Mouse (Mus musculus) cerebellum, adult 9-11 months (tissue): ENCODE measurements around the gene Cep85l.

Source experiments
- DNase-seq: peaks from one replicate; pipeline ENCODE4 v3.0.0; 2022

Gene Cep85l

DNA sequence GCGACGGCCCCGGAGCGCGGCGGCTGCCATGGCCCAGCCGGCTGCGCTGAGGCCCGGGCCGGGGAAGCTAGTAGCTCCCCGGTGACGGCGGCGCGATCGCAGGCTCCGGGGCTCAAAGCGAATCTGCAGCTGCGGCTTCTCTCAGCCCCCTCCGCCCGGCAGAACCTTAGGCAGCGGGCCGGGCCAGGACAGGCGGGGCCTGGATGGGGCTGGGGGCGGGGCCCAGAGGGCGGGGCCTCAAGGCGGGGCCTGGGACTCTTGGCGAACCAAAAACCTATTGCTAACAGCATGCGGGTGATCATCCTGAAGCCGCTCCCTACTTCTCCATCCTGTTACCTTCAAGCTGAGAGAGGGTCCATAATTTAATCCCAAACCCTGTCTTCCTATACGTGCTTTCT lies at the start of gene Cep85l:
TSS of gene Cep85l (minus strand) at position 239 of the 398 bp plus-strand sequence.
- DNase-seq = peak; percentile 91

DNA sequence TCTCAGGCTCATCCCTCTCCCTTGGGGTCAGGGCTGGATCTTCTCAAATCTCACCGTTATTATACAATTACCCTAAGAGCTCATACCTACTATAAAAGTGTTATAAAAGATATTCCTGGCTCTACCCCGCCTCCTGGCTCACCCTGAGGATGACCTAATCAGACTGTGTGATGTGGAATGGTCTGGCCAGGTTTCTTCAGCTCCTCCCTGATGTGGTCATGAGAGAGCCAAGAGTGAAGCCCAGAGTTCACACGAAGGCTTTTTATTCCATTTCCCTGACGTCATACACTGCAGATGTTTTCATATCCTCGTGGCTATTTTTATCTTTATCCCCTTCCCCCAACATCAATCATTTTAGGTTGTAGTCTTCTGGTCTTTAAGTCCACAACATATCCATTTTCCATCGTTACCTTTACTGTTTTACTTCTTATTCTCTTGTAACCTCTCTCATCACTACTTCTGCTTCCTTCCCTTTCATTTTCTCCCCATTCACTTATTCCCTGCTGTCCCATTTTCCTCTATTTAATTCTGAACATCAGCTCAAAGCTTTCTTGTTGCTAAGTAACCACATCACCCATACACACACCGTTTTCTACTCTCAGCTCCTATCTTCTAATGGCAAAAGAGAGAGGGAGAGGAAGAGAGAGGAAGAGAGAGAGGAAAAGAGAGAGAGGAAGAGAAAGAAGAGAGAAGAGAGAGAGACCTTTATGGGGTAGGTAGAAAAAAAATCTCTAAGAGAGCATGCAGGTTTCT lies 49.1 kb upstream of the Cep85l start:
- no peak for DNase-seq

DNA sequence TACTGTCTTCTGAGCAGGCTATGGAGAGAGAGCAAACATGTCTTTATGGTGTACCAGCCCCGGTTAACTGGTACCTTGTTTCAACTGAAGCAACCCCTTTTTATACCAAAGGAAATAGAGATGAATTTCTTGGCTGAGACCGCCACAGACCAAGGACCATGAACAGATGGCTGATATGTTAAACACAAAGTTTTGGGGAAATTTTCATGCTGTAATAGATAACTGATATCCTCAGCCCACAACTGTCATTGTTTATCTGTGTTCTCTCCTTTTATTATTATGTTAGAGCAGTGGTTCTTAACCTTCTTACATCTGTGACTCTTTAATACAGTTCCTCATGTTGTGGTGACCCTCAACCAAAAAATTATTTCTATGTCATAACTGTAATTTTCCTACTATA lies 46.8 kb upstream of the Cep85l start:
- no peak for DNase-seq

DNA sequence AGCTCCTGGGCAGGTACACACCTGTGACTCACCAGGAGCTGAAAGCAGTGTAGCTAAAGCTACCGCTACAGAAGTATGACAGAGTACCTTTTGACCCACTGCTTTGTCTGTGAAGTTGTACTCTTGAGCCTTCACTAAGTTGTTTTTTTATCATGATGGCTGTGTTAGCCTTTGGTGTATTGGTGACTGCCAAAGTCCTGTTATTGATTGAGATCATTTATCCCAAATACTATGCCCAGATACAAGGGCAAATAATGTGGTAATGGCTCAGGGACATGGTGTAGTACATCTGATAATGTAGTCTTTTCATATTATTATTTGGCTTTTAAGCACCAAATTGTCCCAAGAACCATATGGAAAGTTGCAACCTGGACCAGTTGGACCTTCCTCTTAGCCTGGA lies 43.3 kb upstream of the Cep85l start:
- no peak for DNase-seq

DNA sequence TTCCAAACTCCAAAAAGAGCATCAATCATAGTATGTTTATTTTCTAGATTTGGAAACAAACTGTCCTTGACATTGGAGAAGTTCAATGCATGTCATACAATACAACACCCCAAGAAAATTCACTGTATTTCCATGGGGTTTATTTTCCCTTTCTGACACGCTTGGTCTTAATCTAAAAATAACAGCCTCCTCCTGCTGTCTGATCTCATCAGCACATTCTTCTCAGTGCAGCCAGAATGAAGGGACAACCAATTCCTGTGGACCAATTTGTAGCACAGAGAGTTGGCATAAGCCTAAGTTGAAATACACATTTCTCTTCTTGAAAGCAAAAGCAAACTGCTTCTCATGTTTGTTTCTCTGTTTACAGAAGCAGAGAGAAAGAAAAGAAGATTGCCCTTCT lies 42.5 kb upstream of the Cep85l start:
- DNase-seq = no peak

DNA sequence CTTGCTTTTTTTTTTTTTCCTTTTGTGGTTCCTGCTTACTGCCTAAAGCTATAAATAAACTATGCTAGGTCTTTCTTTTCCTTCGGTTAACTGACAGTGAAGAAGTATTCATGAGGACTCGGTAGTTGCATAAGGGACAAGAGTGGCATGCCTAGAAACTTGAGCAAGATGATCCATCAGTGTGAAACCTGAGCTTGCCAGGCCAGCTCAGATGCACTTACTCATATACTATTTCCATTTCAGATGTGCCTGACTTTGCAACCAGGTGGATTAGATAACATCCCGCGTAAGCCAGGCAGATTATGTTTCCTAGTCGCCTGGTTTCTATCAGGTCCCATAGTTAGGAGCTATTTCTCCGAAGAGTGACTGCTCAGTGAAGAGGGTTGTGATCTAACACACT lies 41.9 kb upstream of the Cep85l start:
- no peak for DNase-seq

DNA sequence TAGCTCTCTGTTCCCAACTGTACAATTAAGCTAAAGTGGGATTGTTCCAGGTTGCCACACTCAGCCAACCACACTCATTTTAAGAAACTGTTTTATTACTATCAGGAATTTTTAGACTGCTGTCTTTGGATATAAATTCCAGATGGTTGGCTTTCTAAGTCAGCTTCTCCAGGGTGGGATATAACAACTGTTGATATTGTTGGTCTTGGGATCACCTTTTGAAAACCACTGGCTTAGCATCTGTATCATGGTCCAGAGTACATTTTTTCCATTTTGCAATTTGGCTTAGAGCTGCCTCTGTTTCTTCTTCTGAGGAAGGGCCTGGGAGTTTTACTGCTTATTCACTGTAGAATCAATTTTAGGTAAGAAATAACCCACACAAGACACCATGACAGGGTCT lies 40.3 kb upstream of the Cep85l start:
- no peak for DNase-seq

DNA sequence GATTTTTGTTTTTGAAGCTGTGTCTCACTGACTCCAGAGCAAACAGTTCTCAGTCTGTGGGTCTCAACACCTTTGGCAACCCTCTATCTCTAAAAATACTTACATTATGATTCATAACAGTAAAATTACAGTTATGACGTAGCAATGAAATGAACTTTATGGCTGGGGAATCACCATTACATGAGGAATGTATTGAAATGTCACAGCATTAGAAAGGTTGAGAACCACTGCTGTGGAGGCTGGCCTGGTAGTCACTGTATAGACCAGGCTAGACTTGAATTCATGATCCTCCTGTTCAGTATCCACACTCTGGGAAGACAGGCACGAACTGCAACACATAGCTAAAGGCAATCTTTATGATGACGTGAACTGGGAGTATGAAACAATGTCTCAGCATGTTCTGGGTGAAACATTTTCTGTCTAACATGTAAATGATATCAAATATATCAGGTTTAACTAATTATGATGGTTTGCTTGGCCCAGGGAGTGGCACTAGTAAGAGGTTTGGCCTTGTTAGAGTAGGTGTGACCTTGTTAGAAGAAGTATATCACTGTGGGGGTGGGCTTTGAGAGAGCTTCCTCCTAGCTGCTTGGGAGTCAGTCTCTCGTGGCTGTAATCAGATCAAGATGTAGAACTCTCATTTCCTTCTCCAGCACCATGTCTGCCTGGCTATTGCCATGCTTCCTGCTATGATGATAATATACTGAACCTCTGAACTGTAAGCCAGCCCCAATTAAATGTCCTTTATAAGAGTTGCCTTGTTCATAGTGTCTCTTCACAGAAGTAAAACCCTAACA lies 39.6 kb upstream of the Cep85l start:
- no peak for DNase-seq

DNA sequence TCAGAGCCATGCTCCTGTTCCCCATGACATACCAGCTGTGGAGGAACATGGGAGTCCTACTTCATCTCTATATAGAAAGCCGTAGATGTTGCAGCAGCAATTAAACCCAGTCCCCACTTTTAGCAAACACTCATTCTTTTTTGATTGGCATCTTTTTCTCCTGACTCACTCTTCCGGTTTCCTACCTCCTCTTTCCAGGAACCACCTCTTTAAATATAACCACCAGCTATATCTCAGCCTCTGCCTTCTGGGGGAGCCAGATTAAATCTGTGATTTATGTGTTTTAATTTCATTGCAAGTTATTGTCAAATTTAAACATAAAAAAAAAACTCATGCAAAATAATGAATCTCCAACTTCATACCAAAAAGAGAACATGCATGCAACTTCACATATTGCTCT lies 37.3 kb upstream of the Cep85l start:
- no peak for DNase-seq

DNA sequence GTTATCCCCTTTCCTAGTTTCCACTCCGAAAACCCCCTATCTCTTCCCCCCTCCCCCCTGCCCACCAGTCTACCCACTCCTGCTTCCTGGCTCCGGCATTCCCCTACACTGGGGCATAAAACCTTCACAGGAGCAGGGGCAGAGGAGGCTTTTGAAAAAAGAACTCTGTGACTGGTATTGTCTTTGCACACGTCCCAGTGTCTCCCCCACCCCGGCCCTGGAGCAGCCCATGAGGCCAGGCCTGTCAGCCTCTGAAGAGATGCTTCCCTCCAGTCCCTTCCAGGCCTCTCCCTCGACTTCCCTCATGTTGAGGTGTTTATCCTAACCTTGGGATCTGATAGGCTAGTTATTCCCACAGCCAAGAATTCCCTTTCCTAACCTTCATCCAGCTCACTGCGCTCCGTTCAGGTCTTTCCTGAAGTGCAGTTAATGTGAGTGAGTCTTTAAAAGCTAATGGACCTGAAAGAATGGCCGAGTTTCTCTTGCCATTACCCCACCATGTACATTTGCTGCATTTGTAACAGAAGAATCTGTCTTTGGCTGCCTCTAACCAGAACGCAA lies 36.5 kb upstream of the Cep85l start:
- DNase-seq = no peak

DNA sequence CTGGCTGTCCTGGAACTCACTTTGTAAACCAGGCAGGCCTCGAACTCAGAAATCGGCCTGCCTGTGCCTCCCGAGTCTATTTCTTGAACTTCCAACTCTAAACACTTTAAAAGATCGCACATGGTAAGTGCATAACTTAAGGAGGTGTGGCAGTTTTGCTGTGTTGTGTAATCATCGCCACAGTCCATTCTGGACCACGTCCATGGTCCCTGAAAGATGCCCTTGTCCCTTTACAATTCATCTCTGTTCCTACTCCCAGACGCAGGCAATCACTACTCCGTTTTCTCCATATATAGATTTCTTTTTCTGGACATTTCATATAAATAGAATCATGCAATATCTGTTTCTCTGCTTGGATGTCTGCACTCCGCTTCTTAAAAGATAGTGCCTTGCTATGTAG lies 35.5 kb upstream of the Cep85l start:
- DNase-seq = no peak

DNA sequence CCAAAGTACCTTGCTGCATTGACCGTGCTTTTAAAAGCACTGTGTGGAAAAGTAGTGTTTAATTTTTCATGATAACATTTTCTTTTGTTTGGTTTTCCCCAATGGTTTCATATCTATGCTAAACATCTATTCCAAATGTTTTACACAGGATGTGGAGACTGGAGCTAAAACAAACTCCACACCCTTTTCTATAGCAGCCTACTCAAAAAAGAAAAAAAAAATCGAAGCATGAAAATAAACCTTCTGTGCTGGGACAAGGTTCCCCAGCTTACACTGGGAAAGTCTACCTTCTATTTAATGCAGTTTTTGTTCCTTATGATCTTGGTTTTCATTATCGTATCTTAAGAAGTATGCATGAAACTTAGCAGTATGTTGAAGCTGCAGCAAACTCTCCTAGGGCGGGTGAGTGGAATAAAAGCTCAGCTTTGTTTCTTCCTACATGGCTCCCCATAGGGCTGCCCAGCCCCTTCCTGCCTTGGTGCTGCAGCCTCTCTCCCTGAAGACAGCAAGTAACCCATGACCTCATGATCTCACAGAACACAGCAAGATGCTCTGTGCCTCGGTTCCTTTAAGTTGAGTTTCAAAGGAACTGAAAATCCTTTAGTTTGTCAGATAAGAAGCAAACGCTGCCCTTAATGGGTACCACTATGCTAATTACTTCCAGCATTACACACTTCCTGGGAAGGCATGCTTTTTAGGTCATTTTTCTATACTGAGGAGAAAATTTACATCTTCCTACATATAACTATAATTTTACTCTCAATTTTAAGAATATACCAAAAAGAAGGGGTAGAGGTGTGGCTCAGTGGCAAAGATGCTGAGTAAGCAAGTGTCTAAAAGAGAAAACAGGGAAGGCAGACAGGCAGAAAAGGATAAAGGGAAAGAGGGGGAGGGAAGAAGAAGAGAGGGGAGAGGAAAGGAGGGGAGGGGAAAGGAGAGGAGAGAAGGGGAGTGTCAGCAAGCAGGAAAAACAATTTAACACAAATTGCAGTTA lies 34.6 kb upstream of the Cep85l start:
- no peak for DNase-seq

DNA sequence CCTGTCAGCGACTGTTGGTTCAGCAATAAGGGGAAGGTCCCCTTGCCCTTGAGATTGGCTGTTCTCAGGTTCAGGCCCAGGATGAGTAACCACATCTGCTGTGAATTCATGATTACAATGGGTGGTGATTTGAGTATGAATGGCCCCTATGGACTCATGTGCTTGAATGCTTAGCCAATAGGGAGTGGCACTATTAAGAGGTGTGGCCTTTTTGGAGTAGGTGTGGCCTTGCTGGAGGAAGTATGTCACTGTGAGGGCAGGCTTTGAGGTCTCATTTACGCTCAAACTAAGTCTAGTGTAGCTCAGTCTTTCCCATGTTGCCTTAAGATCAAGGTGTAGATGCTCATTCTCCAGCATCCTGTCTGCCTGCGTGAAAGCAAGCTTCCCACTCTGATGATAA lies 33.2 kb upstream of the Cep85l start:
- no peak for DNase-seq

DNA sequence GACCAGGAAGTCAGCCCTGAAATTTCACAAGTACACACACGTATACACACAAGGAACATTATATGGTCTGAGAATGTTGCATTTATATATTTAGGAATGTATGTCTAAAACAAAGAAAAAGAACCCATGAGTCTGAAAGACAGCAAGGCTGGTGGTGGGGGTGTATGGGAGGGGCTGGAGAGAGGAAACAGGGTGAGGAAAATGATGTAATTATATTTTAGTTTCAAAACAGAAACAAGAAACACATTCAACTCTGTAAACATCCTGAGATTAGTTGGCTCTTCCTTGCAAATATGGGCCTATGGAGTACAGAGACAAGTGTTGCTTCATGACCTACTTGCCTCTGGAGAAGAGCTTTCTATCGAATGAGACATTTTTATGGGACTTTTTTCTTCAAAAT lies 32.4 kb upstream of the Cep85l start:
- no peak for DNase-seq

DNA sequence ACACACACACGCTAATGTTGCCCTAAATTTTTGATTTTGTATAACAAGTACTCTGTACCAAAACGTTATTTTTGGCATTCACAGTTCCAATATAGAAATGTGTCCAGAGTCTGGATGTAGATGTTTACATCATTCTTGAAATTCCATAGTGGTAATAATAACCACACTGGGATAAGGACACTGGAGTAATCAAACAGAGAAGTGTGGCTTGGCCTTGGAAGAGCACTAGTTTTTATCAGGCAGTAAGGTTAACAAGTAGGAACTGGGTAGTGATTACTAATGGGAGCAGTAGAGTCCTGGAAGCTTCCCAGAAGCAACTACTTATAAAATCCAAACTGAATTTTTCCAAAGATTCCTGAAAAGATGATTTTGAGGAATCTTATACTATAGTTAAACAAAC lies 31.1 kb upstream of the Cep85l start:
- DNase-seq = no peak

DNA sequence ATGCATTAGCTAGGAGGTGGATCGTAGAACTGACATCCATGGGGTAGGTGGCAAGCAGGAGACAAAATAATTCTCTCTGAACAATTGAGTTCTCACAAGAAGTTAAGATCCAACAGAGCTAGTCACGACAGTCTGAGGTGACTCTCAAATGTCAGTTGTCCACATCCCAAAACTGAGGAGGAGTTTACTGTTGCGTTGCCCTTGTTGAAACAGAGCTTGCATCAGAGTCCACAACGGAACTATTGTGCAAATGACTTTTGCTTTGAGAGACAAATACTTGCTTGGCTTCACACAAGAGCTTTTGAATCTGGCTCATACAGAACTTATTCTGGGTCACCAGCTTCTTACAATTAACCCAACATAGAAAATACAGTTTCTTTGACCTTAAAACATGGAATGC lies 27.7 kb upstream of the Cep85l start:
- DNase-seq = no peak

DNA sequence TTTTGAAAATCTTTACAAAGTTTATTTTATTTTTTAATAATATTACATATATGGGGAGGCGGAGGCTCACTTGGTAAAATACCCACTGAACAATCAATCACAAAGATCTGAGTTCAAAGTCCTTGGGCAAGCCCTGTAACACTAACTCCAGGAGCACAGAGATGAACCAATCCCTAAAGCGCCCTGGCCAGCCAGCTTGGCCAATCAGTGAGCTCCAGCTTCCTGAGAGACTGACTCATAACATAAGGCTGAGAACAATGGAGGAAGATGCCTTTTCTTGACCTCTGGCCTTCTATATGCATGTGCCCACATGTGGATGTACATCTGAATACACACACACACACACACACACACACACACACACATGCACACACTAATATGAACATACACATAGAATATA lies 27.1 kb upstream of the Cep85l start:
- DNase-seq = no peak

DNA sequence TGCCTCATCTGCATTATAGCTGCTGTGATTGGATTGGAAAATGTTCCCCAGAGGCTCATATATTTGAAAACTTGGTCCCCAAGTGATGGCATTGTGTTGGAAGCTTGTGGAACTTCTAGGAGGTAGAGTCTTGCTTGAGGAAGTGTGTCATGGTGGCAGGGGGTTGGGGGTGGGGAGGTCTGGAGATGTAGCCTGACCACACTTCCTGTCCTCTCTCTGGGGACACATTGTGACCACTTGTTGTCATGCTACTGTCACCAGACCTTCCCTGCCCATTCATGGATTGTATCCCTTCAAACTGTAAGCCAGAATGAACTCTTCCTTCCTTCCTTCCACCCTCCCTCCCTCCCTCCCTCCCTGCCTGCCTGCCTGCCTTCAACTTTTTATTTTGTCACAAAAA lies 22.5 kb upstream of the Cep85l start:
- DNase-seq = no peak

DNA sequence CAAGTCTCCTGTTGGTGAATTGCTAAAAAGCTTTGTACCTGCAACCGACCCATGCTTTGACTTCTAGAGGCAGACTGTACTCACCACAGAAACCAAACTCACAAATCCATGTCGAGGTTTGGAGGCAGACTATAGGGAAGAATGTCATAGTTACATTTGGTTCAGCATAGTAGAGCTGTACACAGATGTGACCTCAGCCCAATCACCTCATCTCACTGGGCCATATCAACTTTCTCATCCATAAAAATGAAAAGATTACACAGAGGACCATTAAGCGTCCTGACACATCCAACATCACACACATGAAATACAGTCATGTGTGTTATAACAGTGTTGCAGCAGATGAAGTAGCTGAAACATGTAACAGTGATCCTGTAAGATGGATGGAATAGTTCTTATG lies 19.3 kb upstream of the Cep85l start:
- no peak for DNase-seq

DNA sequence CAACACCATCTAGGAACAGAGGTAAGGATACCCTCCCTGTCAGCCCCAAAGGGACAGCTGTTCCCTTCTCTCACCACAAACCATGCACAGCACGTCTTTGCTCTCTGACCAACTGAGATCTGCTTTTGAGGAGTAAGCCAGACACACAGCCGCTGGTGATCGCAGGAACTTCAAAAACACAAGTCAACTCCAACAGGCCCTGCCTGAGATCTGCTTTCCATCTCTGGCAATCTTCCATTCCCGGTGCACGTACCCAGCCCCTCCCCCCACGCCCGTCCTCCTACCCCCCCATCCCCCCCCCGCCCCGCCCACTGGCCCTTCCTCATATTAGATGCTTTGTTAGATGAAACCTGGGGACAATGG lies 18.8 kb upstream of the Cep85l start:
- DNase-seq = peak; percentile 47

DNA sequence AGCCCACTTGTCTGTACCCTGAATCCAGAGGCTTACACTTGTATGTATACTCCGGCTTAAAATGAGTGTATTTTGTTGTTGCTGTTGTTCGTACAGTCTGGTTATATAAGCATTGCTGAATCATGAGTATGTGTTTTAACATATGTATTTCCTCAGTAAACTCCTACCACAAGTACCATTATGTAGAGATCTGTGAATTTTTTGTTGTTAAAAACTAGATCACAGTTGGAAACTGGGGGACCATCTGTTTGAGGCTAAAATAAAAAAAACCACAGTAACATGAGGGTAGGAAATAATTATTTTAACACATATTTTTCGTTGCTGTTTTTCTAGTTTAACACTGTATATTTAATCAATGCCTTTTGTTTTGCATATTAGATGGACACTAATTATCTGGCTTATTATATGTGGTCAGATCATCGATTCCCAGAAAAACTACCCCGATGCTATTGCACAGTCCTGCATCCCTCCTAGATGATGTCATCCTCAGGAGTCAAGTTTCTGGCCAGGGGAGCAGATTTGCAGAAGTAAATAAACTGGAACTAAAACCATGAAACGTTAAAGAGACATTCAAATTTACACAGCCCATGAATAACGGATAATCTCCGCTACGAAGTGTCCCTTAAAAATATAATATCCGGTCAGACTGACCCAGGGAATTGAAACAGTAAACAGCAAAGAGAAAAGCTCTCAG lies 18.2 kb upstream of the Cep85l start:
- peak; percentile 18 for DNase-seq

DNA sequence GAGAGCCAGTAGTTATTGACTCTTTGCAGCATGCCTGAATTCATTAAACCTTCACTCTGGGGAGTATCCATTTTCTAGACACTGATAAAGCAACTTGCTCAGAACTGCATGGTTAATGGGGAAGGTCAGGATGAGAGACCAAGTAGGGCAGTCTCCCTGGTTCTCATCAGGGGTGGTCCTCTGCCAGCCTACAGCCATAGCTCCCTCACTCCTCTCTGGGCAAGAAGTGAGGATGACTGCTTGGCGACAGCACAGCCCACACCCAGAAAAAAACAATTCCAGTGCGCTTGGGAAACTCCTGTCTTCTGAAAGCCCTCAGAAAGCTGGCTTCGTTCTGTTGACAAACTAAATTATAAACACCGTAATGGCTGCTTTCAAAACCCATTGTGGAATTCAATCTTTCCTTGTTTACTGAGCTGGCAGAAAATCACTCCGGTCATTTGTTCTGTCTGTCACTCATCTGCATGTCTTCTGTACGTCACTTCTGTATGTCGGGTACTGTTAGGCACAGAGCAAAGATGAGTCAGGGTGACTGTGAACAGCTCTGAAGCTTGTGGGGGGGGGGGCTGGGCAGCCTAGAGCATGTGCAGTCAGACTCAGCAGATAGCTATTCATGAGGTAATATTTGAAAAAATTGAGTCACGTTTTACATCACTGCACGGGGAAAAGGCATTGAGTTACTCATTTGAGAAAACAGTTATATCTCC lies 15.3 kb upstream of the Cep85l start:
- DNase-seq = no peak
